Mouse (Mus musculus): ENCODE data around the gene Nudt22.

Nudt22 gene

GRCm38 (mm10) chr19:6996006-6996405 is at the start of gene Nudt22, which contains the start of gene Trpt1:
Nudt22 (minus strand) TSS chr19:6996117.
Trpt1 (plus strand) TSS chr19:6996131.
- DNase-seq = peak; percentile 89

- no peak for DNase-seq
Measured at GRCm38 (mm10) chr19:7044706-7045105, 48.8 kb upstream of the Nudt22 start.

- no peak for DNase-seq
Measured at GRCm38 (mm10) chr19:7044279-7044678, 48.4 kb upstream of the Nudt22 start.

- DNase-seq = peak in 1 of 2 experiments; percentile 21
Measured at GRCm38 (mm10) chr19:7041171-7041570, 45.3 kb upstream of the Nudt22 start.

GRCm38 (mm10) chr19:7040637-7041130 is 44.8 kb upstream of the Nudt22 start:
- no peak for DNase-seq

- DNase-seq = peak; percentile 99
Measured at GRCm38 (mm10) chr19:7039841-7040636, 44.1 kb upstream of the Nudt22 start, which contains the start of gene Stip1. Stip1 (minus strand) TSS chr19:7039967.

GRCm38 (mm10) chr19:7039088-7039720 is 43.3 kb upstream of the Nudt22 start:
- DNase-seq = peak; percentile 74 to 83

- DNase-seq = no peak
Measured at GRCm38 (mm10) chr19:7034006-7034405, 38.1 kb upstream of the Nudt22 start.

- no peak for DNase-seq
Measured at GRCm38 (mm10) chr19:7029531-7029930, 33.6 kb upstream of the Nudt22 start.

GRCm38 (mm10) chr19:7020224-7020641 is 24.3 kb upstream of the Nudt22 start:
- peak; percentile 80 to 83 for DNase-seq

- no peak for DNase-seq
Measured at GRCm38 (mm10) chr19:7019191-7019590, 23.3 kb upstream of the Nudt22 start, which contains the start of gene Fermt3. Fermt3 (minus strand) TSS chr19:7019469.

- no peak for DNase-seq
Measured at GRCm38 (mm10) chr19:7018546-7018945, 22.6 kb upstream of the Nudt22 start.

GRCm38 (mm10) chr19:7017541-7018457 is 21.9 kb upstream of the Nudt22 start:
- DNase-seq = no peak

- DNase-seq = peak; percentile 55 to 78
Measured at GRCm38 (mm10) chr19:7014481-7015135, 18.7 kb upstream of the Nudt22 start.

- no peak for DNase-seq
Measured at GRCm38 (mm10) chr19:7013984-7014383, 18.1 kb upstream of the Nudt22 start.

- no peak for DNase-seq
Measured at GRCm38 (mm10) chr19:7012426-7012825, 16.5 kb upstream of the Nudt22 start.

- no peak for DNase-seq
Measured at GRCm38 (mm10) chr19:7006892-7007593, 11.1 kb upstream of the Nudt22 start.

GRCm38 (mm10) chr19:6999360-7000063 is 3.6 kb upstream of the Nudt22 start:
- no peak for DNase-seq

GRCm38 (mm10) chr19:6997721-6998290 is 1.9 kb upstream of the Nudt22 start:
- DNase-seq = no peak

GRCm38 (mm10) chr19:6995255-6995991 is 494 bp downstream of the Nudt22 start:
- peak; percentile 74 to 77 for DNase-seq
